Mouse (Mus musculus) intestine, embryonic 14.5 days (tissue): ENCODE measurements around the gene Eva1b. TPM values are rescaled to one million over a fixed set of nuclear protein-coding genes. Genes with fewer than 3 reads are reported as not detected.

ENCODE experiments used
- ATAC-seq: fragments of 200-750 bp; cut with Nextera tagmentation; replicated peaks from 2 replicates; pipeline ENCODE4 v1.8.0; 2017; ENCODE audit warnings: low read depth, moderate number of reproducible peaks, moderate TSS enrichment, moderate library complexity; ENCODE audit not compliant: low FRiP score, low TSS enrichment
- DNase-seq: peaks from one replicate; pipeline ENCODE4 v3.0.0-alpha.2; 2018; ENCODE audit warnings: low spot score
- H3K27ac ChIP-seq: fragments of 300-500 bp; sonication (generic); 2 replicates; pipeline ENCODE4 v1.5.1; 2014; ENCODE audit warnings: low read depth, mild to moderate bottlenecking, control low read depth
- H3K27me3 ChIP-seq: fragments of 300-500 bp; sonication (generic); replicated peaks from 2 replicates; pipeline ENCODE4 v1.6.1; 2014; ENCODE audit warnings: low read length, control low read depth; ENCODE audit not compliant: control insufficient read depth, insufficient read depth
- H3K36me3 ChIP-seq: fragments of 300-500 bp; sonication (generic); 2 replicates; pipeline ENCODE4 v1.6.1; 2014; ENCODE audit warnings: low read length, control low read depth; ENCODE audit not compliant: control insufficient read depth, insufficient read depth
- H3K4me1 ChIP-seq: fragments of 300-500 bp; sonication (generic); replicated peaks from 2 replicates; pipeline ENCODE4 v1.6.1; 2014; ENCODE audit warnings: low read length, control low read depth, mixed read lengths; ENCODE audit not compliant: control insufficient read depth, insufficient read depth
- H3K4me2 ChIP-seq: fragments of 300-500 bp; sonication (generic); 2 replicates; pipeline ENCODE4 v1.6.1; 2014; ENCODE audit warnings: low read length
- H3K4me3 ChIP-seq: fragments of 300-500 bp; sonication (generic); 2 replicates; pipeline ENCODE4 v1.5.1; 2014; ENCODE audit warnings: low read depth, low read length, control low read depth, mixed read lengths
- H3K9ac ChIP-seq: fragments of 300-500 bp; sonication (generic); 2 replicates; pipeline ENCODE4 v1.6.1; 2014; ENCODE audit warnings: mild to moderate bottlenecking, low read length
- H3K9me3 ChIP-seq: fragments of 300-500 bp; sonication (generic); 2 replicates; pipeline ENCODE4 v1.6.1; 2016; ENCODE audit warnings: low read length, control low read depth; ENCODE audit not compliant: control insufficient read depth
- WGBS: fragments of 180-500 bp; shearing (Covaris S2); extraction: QIAGEN DNeasy Blood & Tissue Kit; methylation state at CpG from one replicate; pipeline ENCODE4 v1.1.7; 2014; 5-methylcytosine and 5-hydroxymethylcytosine counted together
- polyA plus RNA-seq: library from polyadenylated mRNA; unstranded; fragments of >200 nt; fragmentation: Nextera tagmentation; extraction: Ambion mirVana; gene quantifications from 2 replicates; pipeline ENCODE4 v1.2.1, GENCODE M21; 2014

Eva1b gene
- 61.0 and 63.2 TPM in 2 replicates for polyA plus RNA-seq

DNA sequence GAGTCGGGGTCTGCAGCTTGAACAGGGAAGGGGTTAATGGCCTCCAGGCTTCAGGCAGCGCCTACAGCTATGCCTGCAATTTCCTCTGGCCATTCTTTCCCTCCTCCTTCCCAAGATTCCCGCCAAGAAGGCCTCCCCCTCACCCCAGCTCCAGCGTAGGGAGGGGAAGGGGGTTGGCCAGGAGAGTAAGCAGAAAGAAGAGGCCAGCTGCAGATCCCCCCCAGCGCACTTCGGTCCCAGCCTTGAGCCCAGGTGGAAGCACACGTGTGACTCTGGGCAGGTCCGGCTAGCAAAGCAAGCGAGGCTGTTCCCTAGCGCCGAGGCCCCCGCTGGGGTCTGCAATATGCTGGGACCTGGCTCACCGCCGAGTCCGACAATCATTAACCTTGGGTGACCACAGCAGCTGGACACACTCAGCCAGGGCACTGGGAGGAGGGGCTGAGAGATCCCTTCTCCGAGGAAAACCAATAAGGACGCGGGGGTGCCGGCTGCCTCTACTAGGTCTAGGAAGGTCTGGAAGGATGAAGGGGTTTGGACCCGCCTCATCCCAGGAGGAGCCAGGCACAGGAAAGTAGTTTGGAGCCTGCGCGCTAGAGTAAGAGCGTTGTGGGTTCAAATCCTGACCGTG lies at the start of gene Eva1b:
Gene Eva1b, plus strand, starts transcription at position 212 of the 628 bp plus-strand sequence.
- ATAC-seq (peak; percentile 61), DNase-seq (peak; percentile 91)
- Histone ChIP-seq H3K9me3 (no peaks in the 10 kb centered on the region), H3K27ac (peak within 1 kb of the TSS; percentile 90), H3K36me3 (peaks cover 16% of the 10 kb centered on the region), H3K4me3 (peak within 1 kb of the TSS; percentile 54), H3K9ac (peak within 1 kb of the TSS; percentile 59), H3K4me2 (peak within 1 kb of the TSS; percentile 91), H3K27me3 (no peaks in the 10 kb centered on the region), H3K4me1 (peaks cover 33% of the 10 kb centered on the region)
- WGBS: 2% methylated on average over 24 of the region's 24 CpGs

DNA sequence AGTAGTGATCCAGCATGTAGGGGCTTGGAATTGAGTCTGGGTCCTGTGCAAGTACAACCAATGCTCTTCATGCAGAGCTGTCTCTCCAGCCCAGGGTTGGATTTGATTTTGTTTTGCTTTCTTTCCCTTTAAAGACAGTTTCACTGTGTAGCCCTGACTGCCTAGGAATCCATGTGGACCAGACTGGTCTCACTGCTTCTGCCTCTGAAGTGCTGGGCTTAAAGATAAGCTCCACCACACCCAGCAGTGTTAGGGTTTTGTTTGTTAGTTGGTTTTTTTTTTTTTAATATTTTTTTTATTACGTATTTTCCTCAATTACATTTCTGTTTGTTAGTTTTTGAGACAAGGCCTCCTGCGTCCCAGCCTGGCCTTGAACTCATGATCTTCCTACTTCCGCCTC lies 48.2 kb upstream of the Eva1b start:
- no peaks in the 10 kb centered on the region for H3K9me3 ChIP-seq
- no peaks in the 10 kb centered on the region for H3K27me3 ChIP-seq
- no peak overlapping the region for H3K9ac ChIP-seq
- no peak overlapping the region for H3K4me2 ChIP-seq
- peaks cover 16% of the 10 kb centered on the region for H3K4me1 ChIP-seq
- DNase-seq: no peak
- H3K4me3 ChIP-seq: no peak overlapping the region
- no peak overlapping the region for H3K27ac ChIP-seq
- 93% methylated on average over 3 of the region's 3 CpGs for WGBS
- no peak for ATAC-seq
- H3K36me3 ChIP-seq: 0 out of 2 replicates have a peak, but pooled peaks cover 4% of the 10 kb centered on the region

DNA sequence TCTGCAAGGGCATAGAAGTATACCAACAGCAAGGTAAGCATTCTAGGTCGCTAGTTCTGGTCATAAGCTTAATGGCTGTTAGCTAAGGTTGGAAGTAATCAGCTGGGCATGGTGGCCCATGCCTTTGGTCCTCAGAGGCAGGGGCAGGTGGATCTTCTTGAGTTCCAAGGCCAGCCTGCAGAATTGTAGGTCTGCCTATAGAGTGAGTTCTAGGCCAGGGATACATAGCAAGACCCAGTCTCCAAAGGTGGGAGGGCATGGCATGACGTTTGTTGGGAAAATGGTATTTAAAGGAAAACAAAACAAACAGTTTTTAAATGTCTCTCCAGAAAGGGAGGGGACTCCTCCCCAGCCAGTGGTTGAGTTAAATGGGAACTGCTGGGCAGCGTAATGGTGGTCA lies 46.8 kb upstream of the Eva1b start:
- Histone ChIP-seq H3K9me3 (no peaks in the 10 kb centered on the region), H3K27ac (no peak overlapping the region), H3K4me2 (no peak overlapping the region), H3K36me3 (0 out of 2 replicates have a peak, but pooled peaks cover 4% of the 10 kb centered on the region), H3K27me3 (no peaks in the 10 kb centered on the region), H3K4me3 (no peak overlapping the region), H3K9ac (no peak overlapping the region), H3K4me1 (peaks cover 26% of the 10 kb centered on the region)
- ATAC-seq: no peak
- WGBS: 89% methylated on average over 3 of the region's 3 CpGs
- DNase-seq: no peak

DNA sequence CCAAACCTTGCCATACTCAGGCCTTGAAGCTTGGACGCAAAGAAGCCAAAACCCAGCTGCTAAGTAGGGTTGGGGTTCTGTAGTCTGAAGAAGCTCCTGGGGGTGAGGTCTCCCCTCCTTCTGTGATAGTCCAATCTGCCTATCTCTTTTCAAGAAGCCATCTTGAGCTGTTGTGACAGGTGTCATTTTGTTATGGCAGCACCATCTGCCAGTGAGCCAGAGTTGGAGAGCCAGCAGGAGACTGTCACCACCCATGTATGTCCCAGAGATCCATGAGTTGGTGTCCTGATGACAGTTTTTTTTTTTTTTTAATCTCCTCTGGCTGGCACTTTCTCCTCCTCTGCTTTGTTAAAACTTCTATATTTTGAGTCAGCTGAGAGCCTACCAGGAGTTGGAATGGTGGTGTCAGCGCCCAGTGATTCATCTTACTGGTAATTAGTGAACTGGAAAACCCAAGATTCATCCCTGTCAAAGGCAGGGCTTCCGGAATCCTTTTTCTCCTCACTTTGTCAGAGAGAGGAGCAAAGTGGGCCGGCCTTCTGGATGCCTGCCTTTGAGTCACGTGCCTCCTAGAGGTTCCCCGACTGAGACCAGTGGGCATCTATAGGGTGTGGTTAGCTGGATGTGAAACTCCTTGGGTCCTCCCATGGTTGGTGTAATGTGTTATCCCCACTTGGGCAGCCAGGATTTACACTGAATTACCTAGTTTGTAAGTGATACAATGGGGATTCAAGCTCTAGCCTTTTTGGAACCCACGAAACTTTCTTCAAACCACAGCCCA lies 45.3 kb upstream of the Eva1b start:
- no peaks in the 10 kb centered on the region for H3K27me3 ChIP-seq
- peak overlapping the region; percentile 40; the same call in 1 of the 2 replicates for H3K9ac ChIP-seq
- ATAC-seq: no peak
- WGBS: 48% methylated on average over 7 of the region's 7 CpGs
- peak overlapping the region; percentile 85 for H3K4me2 ChIP-seq
- H3K27ac ChIP-seq: peak overlapping the region; percentile 85
- no peak overlapping the region for H3K4me3 ChIP-seq
- DNase-seq: no peak
- no peaks in the 10 kb centered on the region for H3K9me3 ChIP-seq
- 0 out of 2 replicates have a peak, but pooled peaks cover 4% of the 10 kb centered on the region for H3K36me3 ChIP-seq
- peaks cover 21% of the 10 kb centered on the region for H3K4me1 ChIP-seq

DNA sequence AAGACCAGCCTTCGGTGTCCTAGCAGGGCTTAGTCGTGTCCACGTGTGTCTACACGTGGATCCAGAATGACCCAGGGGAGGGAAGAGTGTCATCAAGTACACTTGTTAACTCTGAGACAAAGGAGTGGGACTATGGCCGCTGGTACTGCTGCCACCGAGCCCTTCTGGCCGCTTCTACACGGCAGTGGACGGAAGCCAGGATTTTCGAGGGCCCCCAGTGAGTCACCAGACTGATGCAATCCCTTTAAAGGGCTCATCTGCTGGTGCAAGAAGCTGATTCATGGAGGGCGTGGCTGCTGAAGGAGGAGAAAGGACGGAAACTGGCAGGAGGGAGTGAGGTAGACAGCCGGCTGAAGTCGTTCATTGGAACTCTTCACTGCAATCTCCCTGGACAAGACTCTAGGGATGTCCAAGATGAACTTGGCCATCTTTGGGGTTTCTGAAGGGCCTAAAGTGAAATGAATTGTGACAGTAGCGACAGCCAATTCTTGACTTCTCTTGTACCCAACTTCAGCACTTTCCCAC lies 44.4 kb upstream of the Eva1b start:
- ATAC-seq: peak; percentile 73
- peak overlapping the region; percentile 65 for H3K4me3 ChIP-seq
- no peaks in the 10 kb centered on the region for H3K27me3 ChIP-seq
- peak; percentile 89 for DNase-seq
- peak overlapping the region; percentile 85 for H3K4me2 ChIP-seq
- H3K36me3 ChIP-seq: 0 out of 2 replicates have a peak, but pooled peaks cover 4% of the 10 kb centered on the region
- peak overlapping the region; percentile 40 for H3K9ac ChIP-seq
- peaks cover 21% of the 10 kb centered on the region for H3K4me1 ChIP-seq
- no peaks in the 10 kb centered on the region for H3K9me3 ChIP-seq
- WGBS: 1% methylated on average over 15 of the region's 15 CpGs
- H3K27ac ChIP-seq: peak overlapping the region; percentile 85

DNA sequence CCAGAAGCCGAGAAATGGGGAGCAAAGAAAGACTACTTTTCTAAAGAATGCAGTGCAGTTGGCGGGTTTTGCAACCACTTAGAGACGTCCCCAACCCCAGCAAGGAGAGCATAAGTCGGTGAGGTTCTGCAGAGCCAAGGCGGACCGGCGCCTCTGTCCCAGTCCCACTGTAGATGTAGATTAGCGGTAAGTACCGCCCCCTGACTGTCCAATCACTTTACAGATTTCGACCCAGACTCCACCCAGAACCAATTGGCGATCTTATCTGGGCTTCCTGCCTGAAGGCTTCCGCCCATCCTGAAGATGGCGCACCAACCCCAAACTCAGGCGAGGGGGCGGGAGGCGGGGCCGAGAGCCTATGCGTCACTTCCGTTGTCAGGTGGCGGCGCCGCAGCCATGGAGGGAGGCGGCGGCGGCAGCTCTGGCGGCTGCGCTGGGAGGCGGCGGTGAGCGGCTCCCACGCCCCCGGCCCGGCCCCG lies 43.9 kb upstream of the Eva1b start, which contains the start of gene Stk40:
Gene Stk40, plus strand, starts transcription at position 368 of the 479 bp plus-strand sequence.
- peak within 1 kb of the TSS; percentile 85 for H3K27ac ChIP-seq
- WGBS: under 1% methylated on average over 34 of the region's 34 CpGs
- DNase-seq (peak; percentile 99), ATAC-seq (peak; percentile 96)
- peaks cover 21% of the 10 kb centered on the region for H3K4me1 ChIP-seq
- H3K27me3 ChIP-seq: no peaks in the 10 kb centered on the region
- peak within 1 kb of the TSS; percentile 65 for H3K4me3 ChIP-seq
- peak within 1 kb of the TSS; percentile 72 for H3K9ac ChIP-seq
- 0 out of 2 replicates have a peak, but pooled peaks cover under 1% of the 10 kb centered on the region for H3K36me3 ChIP-seq
- H3K9me3 ChIP-seq: no peaks in the 10 kb centered on the region
- H3K4me2 ChIP-seq: peak within 1 kb of the TSS; percentile 85

DNA sequence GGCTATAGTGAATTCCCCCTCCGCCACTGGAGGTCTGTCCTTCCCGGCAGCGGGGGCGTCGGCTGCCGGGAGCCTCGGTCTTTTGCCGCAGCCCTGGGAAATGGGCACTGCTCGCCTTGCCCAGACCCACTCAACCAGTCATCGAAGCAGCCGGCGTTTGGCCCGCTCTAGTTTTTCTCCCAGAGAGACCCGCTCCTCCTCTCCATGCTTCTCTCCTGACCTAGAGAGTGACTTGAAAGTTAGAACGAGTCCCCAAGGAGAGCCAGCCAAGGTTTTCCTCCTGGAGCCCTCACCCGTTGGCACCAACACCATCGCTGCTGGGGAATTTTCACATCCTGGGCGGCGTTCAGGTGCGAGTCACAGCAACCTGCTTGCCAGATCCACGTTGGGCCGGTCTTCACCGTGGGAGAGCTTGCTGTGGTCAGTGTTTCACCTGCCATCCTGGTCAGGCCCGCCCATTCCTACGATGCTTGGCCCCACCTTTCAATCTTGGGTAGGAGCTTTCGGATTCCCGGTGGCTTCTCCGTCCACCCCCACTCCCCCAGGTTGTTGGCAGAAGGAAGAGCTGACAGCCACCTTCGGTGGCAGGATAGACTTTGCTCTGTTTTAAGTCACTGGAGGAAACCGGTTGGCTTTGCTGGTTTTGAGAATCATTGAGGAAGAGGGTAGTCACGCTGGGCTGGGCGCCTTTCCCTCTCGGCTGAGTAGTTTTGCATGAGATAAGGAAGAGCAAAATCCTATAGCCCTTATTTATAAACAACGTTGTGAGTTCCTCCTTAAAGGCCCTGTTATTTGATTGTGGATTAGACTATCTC lies 43.1 kb upstream of the Eva1b start:
- H3K9ac ChIP-seq: peak overlapping the region; percentile 72
- H3K4me3 ChIP-seq: peak overlapping the region; percentile 65
- WGBS: 2% methylated on average over 34 of the region's 34 CpGs
- H3K4me1 ChIP-seq: peaks cover 24% of the 10 kb centered on the region
- H3K4me2 ChIP-seq: peak overlapping the region; percentile 85
- H3K36me3 ChIP-seq: no peaks in the 10 kb centered on the region
- peak; percentile 72 for DNase-seq
- H3K9me3 ChIP-seq: no peaks in the 10 kb centered on the region
- no peak; the same call in 1 of the 2 replicates for ATAC-seq
- H3K27ac ChIP-seq: no peak overlapping the region
- no peaks in the 10 kb centered on the region for H3K27me3 ChIP-seq
